Mouse (Mus musculus): ENCODE results near the gene Gm21797.
"Not testable (repeated sequence)": the region's sequence is repeated elsewhere in the genome, so short reads cannot be mapped to it uniquely, and the experiment has no call there.

Gm21797 gene

DNA sequence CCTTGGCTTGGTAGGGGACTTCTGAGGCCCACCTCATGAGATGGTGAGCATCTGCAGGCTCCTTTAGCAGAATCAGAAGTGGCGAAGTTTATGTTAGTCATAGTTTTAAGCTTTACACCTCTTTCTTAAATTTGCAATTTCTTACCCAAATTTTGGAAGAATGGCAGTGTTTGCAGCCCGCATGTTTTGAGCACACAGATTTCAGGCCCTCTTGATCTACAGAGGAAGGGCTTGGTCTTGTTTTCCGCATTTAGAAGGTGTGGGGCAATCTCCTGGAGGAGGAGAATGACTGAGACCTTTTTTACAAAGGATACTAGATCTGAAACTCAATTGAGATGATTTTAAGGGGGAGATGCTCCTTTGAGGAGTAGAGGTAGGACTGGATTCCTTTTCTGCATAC is at the start of gene Gm21797:
Gene Gm21797 (minus strand): TSS at position 101 of the 400 bp plus-strand sequence.
- DNase-seq, result not testable (repeated sequence)

DNA sequence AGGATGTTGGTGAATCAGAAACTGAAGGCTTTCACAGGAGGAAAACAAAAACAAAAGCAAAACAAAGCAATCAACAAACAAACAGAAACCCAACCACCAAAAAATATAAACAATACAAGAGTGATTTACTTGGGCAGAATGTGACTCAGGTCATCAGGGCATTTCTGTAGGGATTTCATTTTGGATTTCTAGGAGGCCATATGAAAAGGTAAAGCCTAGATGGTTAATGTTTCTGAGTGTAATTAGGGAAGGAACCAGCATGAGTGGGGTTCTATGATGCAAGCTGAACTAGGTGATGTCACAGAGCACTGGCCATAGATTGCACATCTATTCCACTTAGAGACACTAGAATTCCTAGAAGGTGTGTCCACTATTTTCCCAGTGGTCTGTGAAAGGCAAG is 29.0 kb upstream of the Gm21797 start, which contains the start of gene Gm20795:
Gene Gm20795 (plus strand): TSS at position 301 of the 400 bp plus-strand sequence.
- not testable (repeated sequence) for DNase-seq

All from thymus, postnatal 4 days (tissue).